Mouse (Mus musculus): ENCODE data around the gene Lingo1.

DNA sequence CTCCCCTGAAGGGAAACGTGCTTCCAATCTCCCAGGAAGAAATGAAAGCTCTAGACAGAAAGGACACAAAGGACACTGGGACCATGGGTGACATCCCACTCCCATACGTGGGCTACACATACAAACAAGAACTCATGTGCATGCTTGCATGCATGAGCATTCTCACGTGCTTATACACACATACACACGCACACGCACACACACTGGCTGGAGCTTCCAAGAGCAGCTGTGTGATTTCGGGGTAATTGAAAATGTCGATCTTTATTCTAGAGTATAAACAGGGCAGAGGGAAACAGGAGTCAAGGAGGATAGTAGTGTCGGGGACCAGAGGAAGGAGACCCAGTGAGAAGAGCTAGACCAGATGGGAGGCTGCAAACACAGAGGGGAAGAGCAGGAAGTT lies 48.4 kb upstream of the Lingo1 start:
- no peak for TF ChIP-seq CTCF (conservative IDR thresholded peaks at IDR 0.05; ENCODE audit: low read length)
- TF ChIP-seq POU5F1 (IDR thresholded peaks at IDR 0.05; ENCODE audit: borderline replicate concordance, low read length) = no peak

All from E14TG2a.4 (cell line).